ENCODE assay signal across 8 mouse cellular contexts in the genomic region with DNA sequence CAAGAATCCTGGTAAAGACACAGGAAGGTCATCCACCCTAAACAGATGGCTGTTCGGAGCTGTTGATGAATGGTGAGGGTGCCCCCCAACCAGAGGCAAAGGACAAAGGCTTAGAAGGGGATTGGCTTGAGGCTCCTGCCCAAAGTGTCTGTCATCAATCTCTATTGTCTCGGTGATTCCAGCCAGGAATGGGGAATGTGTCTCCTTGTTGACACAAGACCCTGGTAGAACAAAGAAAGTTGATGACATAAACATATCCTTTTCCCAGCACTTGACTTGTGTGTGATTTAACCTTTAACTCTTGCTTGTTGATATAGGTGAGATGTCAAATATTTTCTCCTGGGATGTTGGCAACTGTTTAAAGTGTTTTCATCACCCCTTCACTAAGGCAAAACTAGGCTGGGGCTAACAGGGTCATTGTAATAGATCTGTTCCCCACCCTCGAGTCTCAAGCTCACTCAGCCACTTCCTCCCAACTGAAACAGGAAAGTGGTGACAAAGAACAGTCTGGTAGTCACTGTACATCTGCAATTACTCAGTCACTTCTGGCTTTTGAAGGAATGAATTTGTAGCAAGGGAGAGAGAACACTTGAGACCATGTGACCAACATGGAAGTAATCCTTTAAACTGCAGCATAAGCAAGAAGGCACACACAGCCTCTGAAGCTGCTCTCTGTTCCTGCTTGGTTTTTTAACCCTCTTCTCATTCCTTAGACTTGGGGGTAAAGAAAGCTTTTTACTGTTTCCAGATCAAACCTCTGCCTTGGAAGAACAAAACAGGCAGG. TPM values are rescaled to one million over a fixed set of nuclear protein-coding genes. Genes with fewer than 3 reads are reported as not detected.
DNase-seq lines count a peak whose midpoint lies in the region; ATAC-seq and TF ChIP-seq lines count a peak whose summit lies in the region.

No protein-coding gene starts in this region.

- TF ChIP-seq CTCF in ES-Bruce4 (IDR thresholded peaks at IDR 0.05; ENCODE audit: low read depth, low read length), result no peak
- TF ChIP-seq CTCF in bone marrow macrophage, adult 2 months (IDR thresholded peaks at IDR 0.05; ENCODE audit: low read depth, low read length), result no peak

- no peak for TF ChIP-seq POLR2A in ES-Bruce4 (IDR thresholded peaks at IDR 0.05; ENCODE audit: insufficient read depth, low read length)
- no peak for TF ChIP-seq POLR2A in bone marrow macrophage, adult 2 months (IDR thresholded peaks at IDR 0.05; ENCODE audit: borderline replicate concordance, low read depth, low read length)

- 12% methylated on average over 3 of the region's 3 CpGs for whole genome bisulfite sequencing in heart, embryonic 14.5 days
- WGBS in limb, embryonic 12.5 days, result 28% methylated on average over 3 of the region's 3 CpGs
- WGBS in forebrain, embryonic 10.5 days, result 60% methylated on average over 3 of the region's 3 CpGs

- no peak overlapping the region for H3K4me2 ChIP-seq in heart, embryonic 14.5 days (ENCODE audit: low read length)
- no peak overlapping the region for H3K4me2 ChIP-seq in limb, embryonic 12.5 days

- peak; percentile 75; the same call in 1 of the 2 replicates for TF ChIP-seq EP300 in ES-Bruce4 (IDR thresholded peaks at IDR 0.05; ENCODE audit: insufficient read depth, low read depth, low read length)

- peak; percentile 79 for ATAC-seq in heart, embryonic 14.5 days (ENCODE audit: insufficient number of reproducible peaks, insufficient read depth, low FRiP score, low read depth)
- no peak for ATAC-seq in limb, embryonic 12.5 days (ENCODE audit: insufficient number of reproducible peaks, insufficient read depth, low FRiP score, low TSS enrichment, low read depth)

- DNase-seq in frontal cortex, postnatal 36 days (ENCODE audit: low spot score in 2 of 2), result no peak
- no peak for DNase-seq in adrenal gland, postnatal 14 days
- no peak for DNase-seq in forebrain, embryonic 10.5 days (ENCODE audit: extremely low spot score, low spot score)
- DNase-seq in urinary bladder, postnatal 10 days (ENCODE audit: low spot score), result no peak

- H3K4me1 ChIP-seq in ES-Bruce4 (ENCODE audit: control insufficient read depth, insufficient read depth, low read length), result no peaks in the 10 kb centered on the region
- peaks cover 28% of the 10 kb centered on the region for H3K4me1 ChIP-seq in bone marrow macrophage, adult 2 months (ENCODE audit: control insufficient read depth, insufficient read depth, low read length)
- H3K4me1 ChIP-seq in heart, embryonic 14.5 days (ENCODE audit: control insufficient read depth in 2 of 2, insufficient read depth in 2 of 2, low read length in 2 of 2), result peaks cover 3 to 17% of the 10 kb centered on the region in 2 experiments; a peak in 1 of 4 replicates
- H3K4me1 ChIP-seq in limb, embryonic 12.5 days (replicated peaks), result no peaks in the 10 kb centered on the region
- H3K4me1 ChIP-seq in forebrain, embryonic 10.5 days, result no peaks in the 10 kb centered on the region

- no peak overlapping the region for H3K4me3 ChIP-seq in ES-Bruce4 (ENCODE audit: low read depth, low read length)
- 0 out of 2 replicates have a peak overlapping the region, but pooled peaks have one; percentile 7 for H3K4me3 ChIP-seq in bone marrow macrophage, adult 2 months (ENCODE audit: insufficient read depth, low read length)
- no peak overlapping the region for H3K4me3 ChIP-seq in heart, embryonic 14.5 days (ENCODE audit: control insufficient read depth in 1 of 2, insufficient read depth in 1 of 2, low read depth in 1 of 2, low read length in 2 of 2)
- no peak overlapping the region for H3K4me3 ChIP-seq in limb, embryonic 12.5 days (replicated peaks)
- no peak overlapping the region for H3K4me3 ChIP-seq in forebrain, embryonic 10.5 days

- H3K27ac ChIP-seq in ES-Bruce4 (ENCODE audit: insufficient read depth, low read length), result 0 out of 2 replicates have a peak overlapping the region, but pooled peaks have one; percentile 32
- peak overlapping the region; percentile 98 for H3K27ac ChIP-seq in bone marrow macrophage, adult 2 months (ENCODE audit: insufficient read depth, low read depth, low read length)
- H3K27ac ChIP-seq in heart, embryonic 14.5 days (replicated peaks in 1 of 2; ENCODE audit: control insufficient read depth in 1 of 2, insufficient read depth in 1 of 2, low read depth in 2 of 2, low read length in 2 of 2), result peak overlapping the region; percentile 78 to 81
- H3K27ac ChIP-seq in limb, embryonic 12.5 days, result 0 out of 2 replicates have a peak overlapping the region, but pooled peaks have one; percentile 2
- no peak overlapping the region for H3K27ac ChIP-seq in forebrain, embryonic 10.5 days

- no peaks in the 10 kb centered on the region for H3K27me3 ChIP-seq in ES-Bruce4 (ENCODE audit: control insufficient read depth, insufficient read depth, low read length, poor library complexity, severe bottlenecking)
- no peaks in the 10 kb centered on the region for H3K27me3 ChIP-seq in heart, embryonic 14.5 days (ENCODE audit: control insufficient read depth, insufficient read depth, low read length)
- H3K27me3 ChIP-seq in limb, embryonic 12.5 days, result no peaks in the 10 kb centered on the region
- H3K27me3 ChIP-seq in forebrain, embryonic 10.5 days (ENCODE audit: poor library complexity, severe bottlenecking), result no peaks in the 10 kb centered on the region

- H3K36me3 ChIP-seq in ES-Bruce4 (ENCODE audit: control insufficient read depth, insufficient read depth, low read length, poor library complexity, severe bottlenecking), result no peaks in the 10 kb centered on the region
- H3K36me3 ChIP-seq in heart, embryonic 14.5 days (ENCODE audit: control insufficient read depth, insufficient read depth, low read length), result no peaks in the 10 kb centered on the region
- no peaks in the 10 kb centered on the region for H3K36me3 ChIP-seq in limb, embryonic 12.5 days
- H3K36me3 ChIP-seq in forebrain, embryonic 10.5 days (replicated peaks), result no peaks in the 10 kb centered on the region

- no peaks in the 10 kb centered on the region for H3K9me3 ChIP-seq in ES-Bruce4 (replicated peaks; ENCODE audit: control insufficient read depth, insufficient read depth, low read length, poor library complexity, severe bottlenecking)
- no peaks in the 10 kb centered on the region for H3K9me3 ChIP-seq in heart, embryonic 14.5 days (ENCODE audit: control insufficient read depth, low read length)
- H3K9me3 ChIP-seq in limb, embryonic 12.5 days, result no peaks in the 10 kb centered on the region
- no peaks in the 10 kb centered on the region for H3K9me3 ChIP-seq in forebrain, embryonic 10.5 days

- H3K9ac ChIP-seq in ES-Bruce4 (ENCODE audit: low read depth, poor library complexity, severe bottlenecking), result no peak overlapping the region
- no peak overlapping the region for H3K9ac ChIP-seq in heart, embryonic 14.5 days (ENCODE audit: low read length)
- H3K9ac ChIP-seq in limb, embryonic 12.5 days (replicated peaks), result no peak overlapping the region

RNA-seq across cellular contexts. Expression of a gene that starts 39.4 kb away (rescaled TPM):
- polyA plus RNA-seq in ES-Bruce4 (2011; ENCODE audit: insufficient read depth, insufficient read length, low read depth, missing spikeins), result 21.4 and 27.5 TPM in 2 replicates
- polyA plus RNA-seq in bone marrow macrophage, adult 2 months (2012; ENCODE audit: insufficient read depth, insufficient read length, missing spikeins), result 517 and 550 TPM in 2 replicates
- polyA plus RNA-seq in heart, embryonic 14.5 days (2014; fragmentation: Nextera tagmentation; extraction: Ambion mirVana), result 36.4 and 37.5 TPM in 2 replicates
- 53.0 and 64.3 TPM in 2 replicates for polyA plus RNA-seq in limb, embryonic 12.5 days (2016; fragmentation: Nextera tagmentation; extraction: Ambion mirVana)
- total RNA-seq in adrenal gland, postnatal 14 days (2021), result 421 TPM in 2 replicates
- 33.2 and 33.7 TPM in 2 replicates for polyA plus RNA-seq in forebrain, embryonic 10.5 days (2016; fragmentation: Nextera tagmentation; extraction: Ambion mirVana)
